Mouse (Mus musculus) embryonic facial prominence, embryonic 14.5 days (tissue): ENCODE results near the gene Adat3. TPM values are rescaled to one million over a fixed set of nuclear protein-coding genes. Genes with fewer than 3 reads are reported as not detected.

ENCODE experiments used
- ATAC-seq: fragments of 200-750 bp; cut with Nextera tagmentation; 2 replicates; pipeline ENCODE4 v1.8.0; 2017; ENCODE audit warnings: low read depth, moderate number of reproducible peaks, moderate TSS enrichment
- DNase-seq: peaks from one replicate; pipeline ENCODE4 v3.0.0-alpha.2; 2015; ENCODE audit warnings: low spot score
- H3K27ac ChIP-seq: fragments of 300-500 bp; sonication (generic); replicated peaks from 2 replicates; pipeline ENCODE4 v1.5.1; 2014; ENCODE audit warnings: low read depth, mild to moderate bottlenecking, low read length, moderate library complexity
- H3K27me3 ChIP-seq: fragments of 300-500 bp; sonication (generic); replicated peaks from 2 replicates; pipeline ENCODE4 v1.6.1; 2014; ENCODE audit warnings: low read length; ENCODE audit not compliant: control insufficient read depth, insufficient read depth
- H3K36me3 ChIP-seq: fragments of 300-500 bp; sonication (generic); 2 replicates; pipeline ENCODE4 v1.6.1; 2014; ENCODE audit warnings: low read length, mixed read lengths; ENCODE audit not compliant: control insufficient read depth, insufficient read depth
- H3K4me1 ChIP-seq: fragments of 300-500 bp; sonication (generic); 2 replicates; pipeline ENCODE4 v1.6.1; 2014; ENCODE audit warnings: antibody characterized with exemption, low read length; ENCODE audit not compliant: control insufficient read depth, insufficient read depth
- H3K4me2 ChIP-seq: fragments of 300-500 bp; sonication (generic); 2 replicates; pipeline ENCODE4 v1.6.1; 2014; ENCODE audit warnings: low read depth, mild to moderate bottlenecking, low read length, moderate library complexity, mixed read lengths
- H3K4me3 ChIP-seq: fragments of 300-500 bp; sonication (generic); 2 replicates; pipeline ENCODE4 v1.5.1; 2014; ENCODE audit warnings: low read depth, mild to moderate bottlenecking, low read length
- H3K9ac ChIP-seq: fragments of 300-500 bp; sonication (generic); 2 replicates; pipeline ENCODE4 v1.6.1; 2014; ENCODE audit warnings: low read depth, mild to moderate bottlenecking, low read length, moderate library complexity, mixed read lengths
- H3K9me3 ChIP-seq: fragments of 300-500 bp; sonication (generic); 2 replicates; pipeline ENCODE4 v1.6.1; 2016; ENCODE audit warnings: low read length; ENCODE audit not compliant: control insufficient read depth
- WGBS: fragments of 180-500 bp; shearing (Covaris S2); extraction: QIAGEN DNeasy Blood & Tissue Kit; methylation state at CpG from one replicate; pipeline ENCODE4 v1.1.7; 2014; 5-methylcytosine and 5-hydroxymethylcytosine counted together
- polyA plus RNA-seq: library from polyadenylated mRNA; unstranded; fragments of >200 nt; fragmentation: Nextera tagmentation; extraction: Ambion mirVana; gene quantifications from 2 replicates; pipeline ENCODE4 v1.2.1, GENCODE M21; 2014

Adat3 gene
- polyA plus RNA-seq, 1 experiment from 2014 or later, result 6.1 TPM

- H3K9ac ChIP-seq, result no peak overlapping the region
- no peaks in the 10 kb centered on the region for H3K27me3 ChIP-seq
- H3K9me3 ChIP-seq, result no peaks in the 10 kb centered on the region
- H3K4me3 ChIP-seq, result no peak overlapping the region
- H3K36me3 ChIP-seq, result peaks cover 24% of the 10 kb centered on the region
- no peak for ATAC-seq
- 91% methylated on average over 24 of the region's 29 CpGs for WGBS
- peaks cover 15% of the 10 kb centered on the region for H3K4me1 ChIP-seq
- H3K4me2 ChIP-seq, result no peak overlapping the region
- H3K27ac ChIP-seq, result no peak overlapping the region
- no peak for DNase-seq
Measured at GRCm38 (mm10) chr10:80568876-80569275, 33.8 kb upstream of the Adat3 start.

GRCm38 (mm10) chr10:80569664-80570066 lies 33.0 kb upstream of the Adat3 start:
- 30% methylated on average over 10 of the region's 10 CpGs for WGBS
- peaks cover 22% of the 10 kb centered on the region for H3K4me1 ChIP-seq
- DNase-seq (peak; percentile 63), ATAC-seq (no peak)
- H3K4me3 ChIP-seq, result no peak overlapping the region
- H3K9ac ChIP-seq, result no peak overlapping the region
- H3K27ac ChIP-seq, result no peak overlapping the region
- no peaks in the 10 kb centered on the region for H3K27me3 ChIP-seq
- H3K4me2 ChIP-seq, result 0 out of 2 replicates have a peak overlapping the region, but pooled peaks have one; percentile 11
- H3K9me3 ChIP-seq, result no peaks in the 10 kb centered on the region
- peaks cover 24% of the 10 kb centered on the region for H3K36me3 ChIP-seq

DNA sequence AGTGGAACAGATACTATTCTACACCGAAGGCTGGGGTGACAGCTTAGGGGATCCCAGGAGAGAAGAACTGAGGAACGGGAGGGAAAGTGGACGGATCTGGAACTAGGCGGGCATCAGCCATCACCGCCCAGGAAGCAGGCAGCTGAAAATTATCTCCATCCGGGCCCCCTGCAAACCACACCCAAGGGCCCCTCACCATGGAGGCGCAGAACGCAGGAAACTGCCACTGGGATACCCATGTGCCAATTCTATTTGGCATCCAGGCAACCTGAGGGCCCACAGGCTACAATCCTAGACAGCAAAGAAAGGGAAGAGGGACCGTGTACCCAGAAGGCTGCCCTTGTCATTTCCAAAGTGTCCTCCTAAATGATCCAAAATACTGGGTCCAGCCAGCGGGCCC lies 32.3 kb upstream of the Adat3 start:
- ATAC-seq (no peak), DNase-seq (no peak)
- H3K9me3 ChIP-seq, result no peaks in the 10 kb centered on the region
- no peak overlapping the region for H3K9ac ChIP-seq
- H3K4me3 ChIP-seq, result no peak overlapping the region
- H3K27me3 ChIP-seq, result no peaks in the 10 kb centered on the region
- H3K27ac ChIP-seq, result no peak overlapping the region; the same call in 1 of the 2 replicates
- peaks cover 29% of the 10 kb centered on the region for H3K4me1 ChIP-seq
- WGBS, result 88% methylated on average over 10 of the region's 10 CpGs
- H3K4me2 ChIP-seq, result peak overlapping the region; percentile 46
- peaks cover 21% of the 10 kb centered on the region for H3K36me3 ChIP-seq

GRCm38 (mm10) chr10:80570871-80571836 lies 31.5 kb upstream of the Adat3 start:
- 16% methylated on average over 30 of the region's 30 CpGs for WGBS
- ATAC-seq, result peak; percentile 6; the same call in 1 of the 2 replicates
- no peaks in the 10 kb centered on the region for H3K9me3 ChIP-seq
- H3K36me3 ChIP-seq, result peaks cover 16% of the 10 kb centered on the region
- DNase-seq, result peak; percentile 48
- peaks cover 36% of the 10 kb centered on the region for H3K4me1 ChIP-seq
- H3K4me2 ChIP-seq, result peak overlapping the region; percentile 46
- peak overlapping the region; percentile 16 for H3K4me3 ChIP-seq
- H3K27ac ChIP-seq, result peak overlapping the region; percentile 33; the same call in 1 of the 2 replicates
- H3K9ac ChIP-seq, result peak overlapping the region; percentile 43; the same call in 1 of the 2 replicates
- no peaks in the 10 kb centered on the region for H3K27me3 ChIP-seq

DNA sequence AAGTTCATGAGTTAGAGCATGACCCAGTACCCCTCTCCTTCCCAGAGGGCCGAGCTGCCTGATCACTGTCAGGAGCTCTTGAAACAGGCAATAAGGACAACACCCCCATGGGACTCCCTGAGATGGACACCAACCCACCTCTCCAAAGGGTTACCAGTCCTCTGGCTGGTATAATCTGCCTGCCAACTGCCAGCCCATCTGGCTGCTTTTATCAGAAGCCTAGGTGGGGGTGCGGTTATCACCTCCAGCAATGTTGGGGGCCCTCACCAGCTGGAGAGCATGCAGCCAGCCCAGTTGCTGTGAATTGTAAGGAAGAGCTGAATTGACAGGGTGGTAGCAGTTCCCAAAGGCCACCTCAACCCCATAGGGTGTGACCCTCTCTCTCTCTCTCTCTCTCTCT lies 30.2 kb upstream of the Adat3 start:
- Histone ChIP-seq H3K9ac (no peak overlapping the region; the same call in 1 of the 2 replicates), H3K4me3 (no peak overlapping the region), H3K4me1 (peaks cover 36% of the 10 kb centered on the region), H3K27ac (no peak overlapping the region), H3K9me3 (no peaks in the 10 kb centered on the region), H3K4me2 (no peak overlapping the region), H3K27me3 (no peaks in the 10 kb centered on the region), H3K36me3 (peaks cover 13% of the 10 kb centered on the region)
- 94% methylated on average over 2 of the region's 2 CpGs for WGBS
- DNase-seq (no peak), ATAC-seq (no peak)

- Histone ChIP-seq H3K4me1 (peaks cover 40% of the 10 kb centered on the region), H3K4me3 (no peak overlapping the region; the same call in 1 of the 2 replicates), H3K4me2 (no peak overlapping the region; the same call in 1 of the 2 replicates), H3K27me3 (no peaks in the 10 kb centered on the region), H3K36me3 (no peaks in the 10 kb centered on the region), H3K27ac (no peak overlapping the region), H3K9me3 (no peaks in the 10 kb centered on the region), H3K9ac (0 out of 2 replicates have a peak overlapping the region, but pooled peaks have one; percentile 25)
- ATAC-seq, result no peak
- DNase-seq, result no peak
- WGBS, result 56% methylated on average over 9 of the region's 9 CpGs
Measured at GRCm38 (mm10) chr10:80573944-80574343, 28.7 kb upstream of the Adat3 start.

GRCm38 (mm10) chr10:80574896-80575295 lies 27.8 kb upstream of the Adat3 start:
- Histone ChIP-seq H3K4me2 (peak overlapping the region; percentile 94), H3K9me3 (no peaks in the 10 kb centered on the region), H3K27ac (no peak overlapping the region), H3K4me3 (no peak overlapping the region), H3K4me1 (peaks cover 41% of the 10 kb centered on the region), H3K27me3 (no peaks in the 10 kb centered on the region), H3K36me3 (no peaks in the 10 kb centered on the region), H3K9ac (peak overlapping the region; percentile 76; the same call in 1 of the 2 replicates)
- DNase-seq (no peak), ATAC-seq (no peak)
- WGBS, result 68% methylated on average over 3 of the region's 3 CpGs

DNA sequence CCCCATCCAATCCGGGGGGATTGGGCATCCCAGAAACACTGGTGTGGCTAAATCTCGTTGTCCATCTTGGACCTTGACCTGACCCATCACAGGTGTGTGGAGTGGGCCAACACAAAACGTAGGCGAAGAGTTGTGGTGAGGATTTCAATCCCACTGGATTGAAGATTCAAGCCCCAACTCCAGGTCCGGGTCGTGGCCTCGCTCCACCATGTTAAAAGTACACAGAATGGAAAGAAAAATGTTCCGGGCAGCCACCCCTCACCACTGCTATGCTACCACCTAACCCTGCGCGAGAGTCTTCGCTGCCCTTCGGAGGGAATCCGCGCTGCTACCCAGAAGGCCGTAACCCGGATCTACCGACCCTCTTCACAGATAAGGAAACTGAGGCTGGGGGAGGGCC lies 26.8 kb upstream of the Adat3 start:
- 16% methylated on average over 17 of the region's 17 CpGs for whole genome bisulfite sequencing
- Histone ChIP-seq H3K27ac (no peak overlapping the region), H3K4me1 (peaks cover 36% of the 10 kb centered on the region), H3K9ac (peak overlapping the region; percentile 76), H3K4me3 (peak overlapping the region; percentile 88), H3K9me3 (no peaks in the 10 kb centered on the region), H3K36me3 (no peaks in the 10 kb centered on the region), H3K4me2 (peak overlapping the region; percentile 94), H3K27me3 (no peaks in the 10 kb centered on the region)
- DNase-seq, result no peak
- no peak for ATAC-seq
